Mouse (Mus musculus) olfactory bulb, adult 2 months (tissue): Measurements from ENCODE around the gene Tm4sf1. TPM values are rescaled to one million over a fixed set of nuclear protein-coding genes. Genes with fewer than 3 reads are reported as not detected.

Source experiments
- H3K27ac ChIP-seq: fragments of 200-500 bp; 2 replicates; pipeline ENCODE4 v1.5.1; 2012; ENCODE audit warnings: low read depth, low read length; ENCODE audit not compliant: insufficient read depth
- H3K4me1 ChIP-seq: fragments of 200-500 bp; 2 replicates; pipeline ENCODE4 v1.6.1; 2012; ENCODE audit warnings: low read length; ENCODE audit not compliant: control insufficient read depth, insufficient read depth
- H3K4me3 ChIP-seq: fragments of 200-500 bp; 2 replicates; pipeline ENCODE4 v1.5.1; 2012; ENCODE audit warnings: mild to moderate bottlenecking, low read depth, low read length, moderate library complexity; ENCODE audit not compliant: insufficient read depth
- CTCF ChIP-seq: fragments of 200-500 bp; IDR thresholded peaks from 2 replicates; pipeline ENCODE4 v1.5.1; 2012; ENCODE audit warnings: low read depth, mild to moderate bottlenecking, low read length, moderate library complexity; ENCODE audit not compliant: insufficient read depth
- POLR2A ChIP-seq: fragments of 200-500 bp; IDR thresholded peaks from 2 replicates; pipeline ENCODE4 v1.6.1; 2012; ENCODE audit warnings: mild to moderate bottlenecking, low read depth, low read length, moderate library complexity; ENCODE audit not compliant: insufficient read depth
- WGBS: fragments of 180-500 bp; shearing (Covaris S2); methylation state at CpG from one replicate; pipeline ENCODE4 v1.1.7; 2018; 5-methylcytosine and 5-hydroxymethylcytosine counted together
- polyA plus RNA-seq: library from polyadenylated mRNA; stranded (reverse); fragments of >200 nt; gene quantifications from 2 replicates; pipeline ENCODE4 v1.2.4, GENCODE M21; 2012; ENCODE audit warnings: low replicate concordance; ENCODE audit not compliant: missing spikeins, insufficient read depth, insufficient read length

Tm4sf1 gene
- polyA plus RNA-seq = not detected in 2 replicates

DNA sequence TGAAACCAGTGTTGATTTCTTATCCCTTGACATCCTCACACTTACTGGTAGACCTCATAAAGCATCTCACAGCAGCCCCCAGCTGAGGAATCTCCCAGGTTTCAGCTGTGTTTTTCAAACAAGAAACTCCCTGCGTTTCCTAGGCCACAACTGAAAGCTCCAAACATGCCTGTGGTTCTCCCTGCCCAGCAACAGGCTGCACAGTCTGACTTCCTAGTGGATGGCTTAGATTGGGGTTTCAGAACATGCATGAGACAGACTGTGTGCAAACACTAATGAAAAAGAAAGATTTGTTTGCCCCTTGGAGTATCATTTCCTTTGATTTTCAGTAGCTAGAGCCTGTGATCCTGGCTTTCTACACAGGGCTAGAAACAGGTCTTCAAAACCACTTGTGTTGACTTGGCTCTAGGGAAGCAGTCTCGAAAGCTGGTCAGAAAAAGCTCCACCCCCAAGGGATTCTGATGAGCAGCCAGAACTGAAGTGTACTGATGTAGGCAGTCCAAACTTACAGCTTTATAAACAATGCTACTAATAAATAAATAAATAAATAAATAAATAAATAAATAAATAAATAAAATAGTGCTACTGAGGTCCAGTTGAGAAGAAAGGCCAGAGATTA lies at the start of gene Tm4sf1:
Tm4sf1 (minus strand) TSS at position 68 of the 619 bp plus-strand sequence.
- 67% methylated on average over 2 of the region's 2 CpGs for WGBS
- no peaks in the 10 kb centered on the region for H3K4me1 ChIP-seq
- TF ChIP-seq POLR2A (no peak), CTCF (no peak)

DNA sequence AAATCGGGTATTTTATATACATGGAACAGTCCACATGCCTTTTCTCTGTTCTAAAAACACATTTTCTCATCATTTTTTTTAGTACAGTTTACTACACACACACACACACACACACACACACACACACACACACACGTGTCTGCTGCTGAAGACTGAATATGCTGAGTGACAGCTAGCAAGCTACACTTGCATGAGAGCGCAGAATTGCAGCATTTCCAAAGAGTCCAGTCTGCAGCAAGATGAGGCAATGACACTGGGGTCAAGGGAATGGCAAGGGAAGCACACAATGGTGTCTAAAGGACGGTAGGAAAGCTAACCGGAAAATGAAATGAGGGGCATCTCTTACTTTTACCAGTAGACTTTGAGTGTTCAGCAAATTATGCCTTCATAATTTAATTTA lies 43.0 kb upstream of the Tm4sf1 start:
- no peak overlapping the region for H3K27ac ChIP-seq
- 83% methylated on average over 5 of the region's 5 CpGs for WGBS
- TF ChIP-seq CTCF = no peak
- TF ChIP-seq POLR2A = no peak

More for the DNA sequence above, at the start of gene Tm4sf1:
- Histone ChIP-seq H3K27ac (no peak within 1 kb of the TSS), H3K4me3 (no peak within 1 kb of the TSS)

GRCm38 (mm10) chr3:57343837-57344607 lies 42.2 kb upstream of the Tm4sf1 start:
- TF ChIP-seq CTCF (no peak), POLR2A (no peak)
- no peaks in the 10 kb centered on the region for H3K4me1 ChIP-seq
- H3K4me3 ChIP-seq = no peak overlapping the region
- 59% methylated on average over 11 of the region's 11 CpGs for WGBS
- H3K27ac ChIP-seq = no peak overlapping the region

More for the DNA sequence above, 43.0 kb upstream of the Tm4sf1 start:
- Histone ChIP-seq H3K4me3 (no peak overlapping the region), H3K4me1 (no peaks in the 10 kb centered on the region)

- TF ChIP-seq POLR2A (no peak), CTCF (no peak)
- H3K4me1 ChIP-seq = no peaks in the 10 kb centered on the region
- no peak overlapping the region for H3K27ac ChIP-seq
- no peak overlapping the region for H3K4me3 ChIP-seq
- 96% methylated on average over 4 of the region's 4 CpGs for WGBS
Measured at GRCm38 (mm10) chr3:57342976-57343375, 41.2 kb upstream of the Tm4sf1 start.

- Histone ChIP-seq H3K4me3 (no peak overlapping the region), H3K4me1 (no peaks in the 10 kb centered on the region), H3K27ac (no peak overlapping the region)
- no peak for TF ChIP-seq CTCF
- TF ChIP-seq POLR2A = no peak
- WGBS = 91% methylated on average over 3 of the region's 3 CpGs
Measured at GRCm38 (mm10) chr3:57341321-57341720, 39.5 kb upstream of the Tm4sf1 start.

DNA sequence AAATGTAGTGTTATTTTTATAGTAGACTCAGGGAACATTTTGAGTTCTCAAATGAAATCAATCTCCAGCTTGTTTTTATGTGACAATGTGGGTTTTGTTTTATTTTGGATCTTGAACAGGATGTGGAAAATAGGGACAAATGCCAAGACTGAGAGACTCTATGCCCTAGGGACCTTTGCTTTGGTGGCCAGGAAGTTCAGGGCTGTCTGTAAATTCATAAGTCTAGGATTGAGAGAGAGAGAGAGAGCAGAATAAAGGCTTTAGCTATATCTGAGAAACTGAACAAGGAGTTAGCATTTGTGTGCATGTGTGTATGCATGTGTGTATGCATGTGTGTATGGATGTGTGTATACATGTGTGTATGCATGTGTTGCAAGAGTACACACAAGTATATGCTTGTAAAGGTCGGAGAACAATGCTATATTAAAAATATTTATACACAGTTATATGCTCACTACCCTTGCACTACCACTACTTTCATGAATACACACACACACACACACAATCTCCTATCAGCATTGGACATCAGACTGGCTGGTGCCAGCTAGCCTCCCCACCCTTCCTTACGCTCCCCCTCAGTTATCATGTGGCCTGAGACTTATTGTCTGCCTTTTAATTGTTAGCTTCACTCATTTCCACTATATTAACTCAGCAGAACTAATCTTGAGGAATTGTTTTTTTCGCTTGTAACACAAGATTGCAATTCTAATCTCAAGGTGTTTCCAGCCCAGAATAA lies 33.5 kb upstream of the Tm4sf1 start:
- no peak for TF ChIP-seq POLR2A
- TF ChIP-seq CTCF = no peak
- WGBS = 74% methylated on average over 3 of the region's 3 CpGs
- Histone ChIP-seq H3K4me3 (no peak overlapping the region), H3K4me1 (no peaks in the 10 kb centered on the region), H3K27ac (no peak overlapping the region)

DNA sequence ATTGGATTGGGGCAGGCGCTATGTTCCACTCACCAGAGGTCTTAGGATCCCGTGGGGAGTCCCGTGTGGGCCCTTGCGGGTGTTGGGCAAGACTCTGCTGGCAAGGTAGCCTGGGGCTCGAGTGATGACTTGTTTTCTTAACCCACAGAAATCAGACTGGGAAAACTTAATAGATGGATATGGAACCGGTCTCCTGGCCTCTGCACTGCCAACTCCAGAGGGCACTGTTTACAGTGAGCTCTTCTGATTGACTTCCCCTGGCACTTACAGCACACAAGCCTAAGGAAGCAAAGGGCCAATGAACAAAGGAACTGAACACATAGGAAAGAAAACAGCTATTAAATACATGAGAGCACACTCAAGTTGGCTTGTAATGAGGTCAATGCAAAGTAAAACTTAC lies 26.2 kb upstream of the Tm4sf1 start:
- Histone ChIP-seq H3K4me3 (no peak overlapping the region), H3K27ac (no peak overlapping the region), H3K4me1 (no peaks in the 10 kb centered on the region)
- TF ChIP-seq CTCF = no peak
- TF ChIP-seq POLR2A = no peak
- 72% methylated on average over 5 of the region's 6 CpGs for WGBS

GRCm38 (mm10) chr3:57307076-57307475 lies 5.3 kb upstream of the Tm4sf1 start:
- 61% methylated on average over 3 of the region's 3 CpGs for WGBS
- Histone ChIP-seq H3K27ac (no peak overlapping the region), H3K4me3 (no peak overlapping the region), H3K4me1 (no peaks in the 10 kb centered on the region)
- no peak for TF ChIP-seq POLR2A
- no peak for TF ChIP-seq CTCF

DNA sequence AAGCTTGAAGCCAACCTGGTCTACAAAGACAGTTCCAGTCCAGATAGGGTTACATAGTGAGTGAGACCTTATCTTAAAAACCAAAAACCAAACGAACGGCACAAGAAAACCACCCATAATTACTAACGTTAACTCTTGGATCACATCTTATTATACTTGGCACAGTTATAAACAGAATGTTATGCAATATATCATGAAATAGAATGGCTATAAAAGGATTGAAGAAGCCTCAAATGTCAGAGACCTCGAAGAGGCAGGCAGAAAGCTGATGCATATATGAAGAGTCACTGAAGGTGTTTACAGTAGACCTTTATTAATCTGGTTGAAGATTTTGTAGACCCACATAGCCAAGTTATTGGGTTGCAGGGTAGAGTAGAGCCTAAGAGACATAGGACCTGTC lies 3.8 kb upstream of the Tm4sf1 start:
- TF ChIP-seq CTCF (no peak), POLR2A (no peak)
- no peaks in the 10 kb centered on the region for H3K4me1 ChIP-seq
- WGBS = 38% methylated on average over 4 of the region's 4 CpGs

More for the DNA sequence above, 3.8 kb upstream of the Tm4sf1 start:
- Histone ChIP-seq H3K27ac (no peak overlapping the region), H3K4me3 (no peak overlapping the region)
